Mouse (Mus musculus): Measurements from ENCODE around the gene Sla2. TPM values are rescaled to one million over a fixed set of nuclear protein-coding genes. Genes with fewer than 3 reads are reported as not detected.
A peak's percentile ranks its signal among the peaks of the same experiment; 100 is the strongest.
"Not testable (repeated sequence)": the region's sequence is repeated elsewhere in the genome, so short reads cannot be mapped to it uniquely, and the experiment has no call there.

Gene Sla2
- total and polyA plus RNA-seq, 3 experiments, result 0.62 to 0.98 (median 0.83) TPM

DNA sequence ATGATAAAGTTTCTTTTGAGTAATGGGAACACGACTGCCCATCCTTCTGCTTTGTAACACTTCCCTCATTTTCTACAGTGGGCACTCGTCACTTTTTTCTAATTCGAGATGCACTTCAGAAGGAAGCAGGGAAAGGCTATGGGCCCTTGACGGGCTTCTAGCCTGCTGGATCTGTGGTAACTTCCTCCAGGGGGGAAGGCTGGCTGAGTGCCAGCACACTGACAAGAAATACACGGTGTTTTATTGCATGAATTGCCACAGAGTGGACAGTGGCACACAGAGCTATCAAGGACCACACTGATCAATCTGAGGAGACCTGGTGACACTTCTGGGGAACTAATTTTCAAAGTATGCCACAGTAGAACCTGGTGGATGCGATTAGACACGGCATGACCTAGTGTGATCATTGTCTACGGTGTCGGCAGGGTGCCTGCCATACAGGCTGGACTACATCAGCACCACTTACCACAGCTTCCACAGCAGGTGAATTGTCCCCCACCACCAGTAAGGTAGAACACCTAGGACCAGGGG lies 9.5 kb upstream of the Sla2 start:
- Histone ChIP-seq H3K27me3 (ENCODE audit: insufficient read depth, low read length) (no peaks in the 10 kb centered on the region), H3K4me1 (ENCODE audit: insufficient read depth, low read depth, low read length) (peaks cover 32% of the 10 kb centered on the region), H3K9me3 (replicated peaks) (no peaks in the 10 kb centered on the region), H3K36me3 (replicated peaks) (peaks cover 2% of the 10 kb centered on the region), H3K4me3 (ENCODE audit: low read depth, low read length) (no peak overlapping the region)
- TF ChIP-seq TAL1 (conservative IDR thresholded peaks at IDR 0.05; ENCODE audit: low read depth, low read length) (no peak), POLR2AphosphoS5 (IDR thresholded peaks at IDR 0.05; ENCODE audit: insufficient replicate concordance, low read depth, low read length) (no peak), GATA2 (IDR thresholded peaks at IDR 0.05; ENCODE audit: borderline replicate concordance, low read depth, low read length) (no peak), CTCF (IDR thresholded peaks at IDR 0.05; ENCODE audit: low read depth, low read length) (no peak), GATA1 (IDR thresholded peaks at IDR 0.05; ENCODE audit: borderline replicate concordance, low read length) (no peak)
- DNase-seq (ENCODE audit: low spot score), result peak; percentile 2
- no peak for ATAC-seq (ENCODE audit: extremely low read depth, insufficient number of reproducible peaks, low FRiP score, poor library complexity, severe bottlenecking)

- Histone ChIP-seq H3K4me3 (ENCODE audit: low read depth, low read length) (no peak overlapping the region), H3K36me3 (replicated peaks) (peaks cover 2% of the 10 kb centered on the region), H3K27me3 (ENCODE audit: insufficient read depth, low read length) (no peaks in the 10 kb centered on the region), H3K9me3 (replicated peaks) (no peaks in the 10 kb centered on the region), H3K4me1 (ENCODE audit: insufficient read depth, low read depth, low read length) (peaks cover 33% of the 10 kb centered on the region)
- no peak for ATAC-seq (ENCODE audit: extremely low read depth, insufficient number of reproducible peaks, low FRiP score, poor library complexity, severe bottlenecking)
- TF ChIP-seq GATA1 (IDR thresholded peaks at IDR 0.05; ENCODE audit: borderline replicate concordance, low read length) (no peak), TAL1 (conservative IDR thresholded peaks at IDR 0.05; ENCODE audit: low read depth, low read length) (no peak), POLR2AphosphoS5 (IDR thresholded peaks at IDR 0.05; ENCODE audit: insufficient replicate concordance, low read depth, low read length) (no peak), GATA2 (IDR thresholded peaks at IDR 0.05; ENCODE audit: borderline replicate concordance, low read depth, low read length) (no peak), CTCF (IDR thresholded peaks at IDR 0.05; ENCODE audit: low read depth, low read length) (no peak)
- DNase-seq (ENCODE audit: low spot score), result no peak
Observed at GRCm38 (mm10) chr2:156894496-156895265, 7.7 kb upstream of the Sla2 start.

GRCm38 (mm10) chr2:156892821-156893220 lies 5.8 kb upstream of the Sla2 start:
- Histone ChIP-seq H3K27me3 (ENCODE audit: insufficient read depth, low read length) (peaks cover 2% of the 10 kb centered on the region; the same call in 1 of the 2 replicates), H3K4me3 (ENCODE audit: low read depth, low read length) (no peak overlapping the region), H3K9me3 (replicated peaks) (no peaks in the 10 kb centered on the region), H3K4me1 (ENCODE audit: insufficient read depth, low read depth, low read length) (peaks cover 28% of the 10 kb centered on the region), H3K36me3 (replicated peaks) (peaks cover 2% of the 10 kb centered on the region)
- ATAC-seq (ENCODE audit: extremely low read depth, insufficient number of reproducible peaks, low FRiP score, poor library complexity, severe bottlenecking) (no peak), DNase-seq (ENCODE audit: low spot score) (no peak)
- TF ChIP-seq POLR2AphosphoS5 (IDR thresholded peaks at IDR 0.05; ENCODE audit: insufficient replicate concordance, low read depth, low read length) (no peak), CTCF (IDR thresholded peaks at IDR 0.05; ENCODE audit: low read depth, low read length) (no peak), GATA2 (IDR thresholded peaks at IDR 0.05; ENCODE audit: borderline replicate concordance, low read depth, low read length) (no peak), GATA1 (IDR thresholded peaks at IDR 0.05; ENCODE audit: borderline replicate concordance, low read length) (no peak), TAL1 (conservative IDR thresholded peaks at IDR 0.05; ENCODE audit: low read depth, low read length) (no peak)

DNA sequence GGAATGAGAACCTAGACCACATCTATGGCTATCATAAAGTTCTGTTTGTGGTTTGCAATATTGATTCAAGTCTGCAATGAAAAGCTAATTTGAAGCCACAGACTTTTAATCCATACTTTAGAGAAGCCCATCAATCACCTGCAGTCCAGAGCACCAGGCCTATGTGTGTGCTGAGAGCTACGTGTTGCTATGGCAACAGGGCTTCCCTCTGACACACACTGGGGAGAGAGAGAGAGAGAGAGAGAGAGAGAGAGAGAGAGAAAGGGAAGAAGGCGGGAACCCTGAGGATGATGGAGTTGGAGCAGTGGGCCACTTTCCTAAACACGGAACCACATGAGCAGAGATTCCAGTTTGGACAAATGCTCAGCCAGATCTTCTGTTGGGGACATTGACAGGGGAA lies 5.2 kb upstream of the Sla2 start:
- Histone ChIP-seq H3K27me3 (ENCODE audit: insufficient read depth, low read length) (peaks cover 2% of the 10 kb centered on the region; the same call in 1 of the 2 replicates), H3K9me3 (replicated peaks) (no peaks in the 10 kb centered on the region), H3K4me1 (ENCODE audit: insufficient read depth, low read depth, low read length) (peaks cover 31% of the 10 kb centered on the region), H3K4me3 (ENCODE audit: low read depth, low read length) (no peak overlapping the region), H3K36me3 (replicated peaks) (peaks cover 2% of the 10 kb centered on the region)
- TF ChIP-seq POLR2AphosphoS5 (IDR thresholded peaks at IDR 0.05; ENCODE audit: insufficient replicate concordance, low read depth, low read length) (no peak), GATA2 (IDR thresholded peaks at IDR 0.05; ENCODE audit: borderline replicate concordance, low read depth, low read length) (no peak), TAL1 (conservative IDR thresholded peaks at IDR 0.05; ENCODE audit: low read depth, low read length) (no peak), CTCF (IDR thresholded peaks at IDR 0.05; ENCODE audit: low read depth, low read length) (no peak), GATA1 (IDR thresholded peaks at IDR 0.05; ENCODE audit: borderline replicate concordance, low read length) (no peak)
- no peak for DNase-seq (ENCODE audit: low spot score)
- no peak for ATAC-seq (ENCODE audit: extremely low read depth, insufficient number of reproducible peaks, low FRiP score, poor library complexity, severe bottlenecking)

DNA sequence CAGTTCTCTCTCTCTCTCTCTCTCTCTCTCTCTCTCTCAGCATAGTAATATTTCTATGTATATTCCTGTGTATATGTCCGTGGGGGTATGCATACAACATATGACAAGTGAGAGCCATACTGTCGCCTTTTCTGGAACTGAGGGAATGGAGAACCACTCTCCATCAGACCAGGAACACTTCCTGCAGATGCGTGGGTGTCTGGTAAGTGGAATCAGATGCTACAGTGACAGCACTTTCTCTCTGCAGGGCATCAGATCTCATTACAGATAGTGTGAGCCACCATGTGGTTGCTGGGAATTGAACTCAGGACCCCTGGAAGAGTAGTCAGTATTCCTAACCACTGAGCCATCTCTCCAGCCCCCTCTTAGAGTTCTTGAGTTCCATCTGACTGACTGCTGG lies 1.5 kb upstream of the Sla2 start:
- Histone ChIP-seq H3K4me1 (ENCODE audit: insufficient read depth, low read depth, low read length) (peaks cover 45% of the 10 kb centered on the region), H3K4me3 (ENCODE audit: low read depth, low read length) (no peak overlapping the region), H3K27me3 (ENCODE audit: insufficient read depth, low read length) (peaks cover 2% of the 10 kb centered on the region; the same call in 1 of the 2 replicates), H3K9me3 (replicated peaks) (no peaks in the 10 kb centered on the region), H3K36me3 (replicated peaks) (no peaks in the 10 kb centered on the region)
- TF ChIP-seq TAL1 (conservative IDR thresholded peaks at IDR 0.05; ENCODE audit: low read depth, low read length) (no peak), GATA2 (IDR thresholded peaks at IDR 0.05; ENCODE audit: borderline replicate concordance, low read depth, low read length) (no peak), POLR2AphosphoS5 (IDR thresholded peaks at IDR 0.05; ENCODE audit: insufficient replicate concordance, low read depth, low read length) (no peak), CTCF (IDR thresholded peaks at IDR 0.05; ENCODE audit: low read depth, low read length) (no peak), GATA1 (IDR thresholded peaks at IDR 0.05; ENCODE audit: borderline replicate concordance, low read length) (no peak)
- DNase-seq (ENCODE audit: low spot score), result no peak
- ATAC-seq (ENCODE audit: extremely low read depth, insufficient number of reproducible peaks, low FRiP score, poor library complexity, severe bottlenecking), result no peak

- Histone ChIP-seq H3K27me3 (ENCODE audit: insufficient read depth, low read length) (peaks cover 2% of the 10 kb centered on the region; the same call in 1 of the 2 replicates), H3K9me3 (replicated peaks) (no peaks in the 10 kb centered on the region), H3K4me3 (ENCODE audit: low read depth, low read length) (no peak overlapping the region), H3K4me1 (ENCODE audit: insufficient read depth, low read depth, low read length) (peaks cover 64% of the 10 kb centered on the region), H3K36me3 (replicated peaks) (no peaks in the 10 kb centered on the region)
- DNase-seq (ENCODE audit: low spot score) (no peak), ATAC-seq (ENCODE audit: extremely low read depth, insufficient number of reproducible peaks, low FRiP score, poor library complexity, severe bottlenecking) (no peak)
- TF ChIP-seq GATA1 (IDR thresholded peaks at IDR 0.05; ENCODE audit: borderline replicate concordance, low read length) (no peak), POLR2AphosphoS5 (IDR thresholded peaks at IDR 0.05; ENCODE audit: insufficient replicate concordance, low read depth, low read length) (no peak), TAL1 (conservative IDR thresholded peaks at IDR 0.05; ENCODE audit: low read depth, low read length) (no peak), CTCF (IDR thresholded peaks at IDR 0.05; ENCODE audit: low read depth, low read length) (no peak), GATA2 (IDR thresholded peaks at IDR 0.05; ENCODE audit: borderline replicate concordance, low read depth, low read length) (no peak)
Observed at GRCm38 (mm10) chr2:156886084-156886631, 834 bp downstream of the Sla2 start.

GRCm38 (mm10) chr2:156885666-156886065 lies 1.3 kb downstream of the Sla2 start:
- DNase-seq (ENCODE audit: low spot score); H3K27me3 ChIP-seq (ENCODE audit: insufficient read depth, low read length); H3K4me3 ChIP-seq (ENCODE audit: low read depth, low read length); H3K9me3 ChIP-seq (replicated peaks); H3K36me3 ChIP-seq (replicated peaks); ATAC-seq (ENCODE audit: extremely low read depth, insufficient number of reproducible peaks, low FRiP score, poor library complexity, severe bottlenecking): not testable (repeated sequence)
- peaks cover 63% of the 10 kb centered on the region for H3K4me1 ChIP-seq (ENCODE audit: insufficient read depth, low read depth, low read length)
